Mouse (Mus musculus) neutrophil, adult 5-6 weeks (primary cell): ENCODE data around the gene Adamts4. TPM values are rescaled to one million over a fixed set of nuclear protein-coding genes. Genes with fewer than 3 reads are reported as not detected.
A peak's percentile ranks its signal among the peaks of the same experiment; 100 is the strongest.

ENCODE experiments used
- ATAC-seq: fragments of 151-379, 151-347 bp; 2 replicates; pipeline ENCODE4 v1.8.0; 2017; ENCODE audit warnings: mild to moderate bottlenecking, moderate TSS enrichment; ENCODE audit not compliant: insufficient number of reproducible peaks, poor library complexity, low FRiP score, severe bottlenecking; ENCODE audit errors: extremely low read depth
- total RNA-seq: library from RNA; stranded (forward); fragments of 200-1000 nt; gene quantifications from 2 replicates; pipeline ENCODE4 v1.2.3, GENCODE M21; 2017

The Adamts4 gene
- 0.12 TPM in 1 of 2 replicates, not detected in the other for total RNA-seq

DNA sequence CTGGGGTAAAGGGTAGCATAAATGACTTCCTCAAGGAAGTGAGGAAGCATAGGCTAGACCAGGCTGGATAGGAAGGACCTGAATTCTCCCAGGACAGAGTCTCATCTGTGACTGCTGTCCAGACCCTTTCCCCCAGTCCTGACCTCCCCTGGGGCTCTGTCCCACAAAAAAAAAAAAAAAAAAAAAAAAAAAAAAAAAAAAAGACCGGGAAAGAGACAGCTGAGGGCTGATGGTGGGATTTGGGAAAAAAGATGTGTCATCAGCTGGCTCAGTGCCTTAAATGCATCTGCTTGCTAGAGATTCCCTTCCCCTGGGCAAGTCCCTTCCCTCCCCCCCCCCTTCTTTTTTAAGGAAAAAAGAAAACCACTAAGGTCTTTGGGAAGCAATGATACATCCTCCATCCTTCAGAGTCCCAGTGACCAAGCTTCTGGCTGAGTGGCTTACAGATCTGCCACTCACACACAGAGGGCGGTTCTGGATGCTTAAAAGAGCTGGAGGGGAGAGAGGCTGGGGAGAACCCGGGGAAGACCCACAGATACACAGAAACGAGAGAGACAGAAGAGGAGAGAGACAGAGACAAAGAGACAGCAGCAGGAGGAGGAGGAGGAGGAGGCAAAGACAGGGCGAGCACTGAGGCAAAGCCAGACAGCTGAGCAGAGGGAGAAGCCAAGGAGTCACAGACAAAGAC is at the start of gene Adamts4:
Gene Adamts4, plus strand, starts transcription at position 509 of the 688 bp plus-strand sequence.
- ATAC-seq: no peak

- no peak for ATAC-seq
Observed at GRCm38 (mm10) chr1:171200769-171201168, 49.5 kb upstream of the Adamts4 start.

DNA sequence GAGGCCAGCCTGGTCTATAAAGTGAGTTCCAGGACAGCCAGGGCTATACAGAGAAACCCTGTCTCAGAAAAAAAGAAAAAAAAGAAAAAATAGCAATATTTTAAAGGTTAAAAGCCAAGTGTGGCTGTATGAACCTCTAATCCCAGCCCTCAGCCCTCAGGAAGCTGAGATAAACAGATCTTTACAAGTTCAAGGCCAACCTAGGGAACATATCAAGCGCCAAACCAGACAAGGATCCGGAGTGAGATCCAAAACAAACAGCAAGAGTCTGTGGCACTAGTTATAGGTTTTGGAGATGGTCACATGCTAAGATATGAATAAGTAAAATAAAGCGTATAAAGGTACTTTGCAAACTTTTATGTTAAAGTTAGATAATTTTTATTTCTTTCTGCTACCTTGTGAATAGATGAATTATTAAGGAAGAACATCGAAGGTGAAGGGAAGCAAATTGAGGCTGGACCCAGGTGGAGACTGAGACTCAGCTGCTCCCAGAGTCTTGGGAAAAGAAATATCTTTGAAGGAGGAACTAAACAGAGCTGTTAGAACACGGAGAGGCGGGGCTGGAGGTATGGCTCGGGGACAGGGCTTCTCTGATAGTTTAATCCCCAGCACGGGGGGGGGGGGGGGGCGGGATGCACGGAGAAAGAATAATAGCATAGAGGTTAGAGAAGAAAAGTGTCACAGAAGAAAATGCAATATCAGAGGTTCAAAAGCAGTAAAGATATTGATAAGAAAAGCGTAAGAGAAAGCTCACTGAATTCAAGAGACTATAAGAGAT is 46.6 kb upstream of the Adamts4 start:
- no peak for ATAC-seq

- ATAC-seq: no peak
Observed at GRCm38 (mm10) chr1:171204249-171204644, 46.0 kb upstream of the Adamts4 start.

DNA sequence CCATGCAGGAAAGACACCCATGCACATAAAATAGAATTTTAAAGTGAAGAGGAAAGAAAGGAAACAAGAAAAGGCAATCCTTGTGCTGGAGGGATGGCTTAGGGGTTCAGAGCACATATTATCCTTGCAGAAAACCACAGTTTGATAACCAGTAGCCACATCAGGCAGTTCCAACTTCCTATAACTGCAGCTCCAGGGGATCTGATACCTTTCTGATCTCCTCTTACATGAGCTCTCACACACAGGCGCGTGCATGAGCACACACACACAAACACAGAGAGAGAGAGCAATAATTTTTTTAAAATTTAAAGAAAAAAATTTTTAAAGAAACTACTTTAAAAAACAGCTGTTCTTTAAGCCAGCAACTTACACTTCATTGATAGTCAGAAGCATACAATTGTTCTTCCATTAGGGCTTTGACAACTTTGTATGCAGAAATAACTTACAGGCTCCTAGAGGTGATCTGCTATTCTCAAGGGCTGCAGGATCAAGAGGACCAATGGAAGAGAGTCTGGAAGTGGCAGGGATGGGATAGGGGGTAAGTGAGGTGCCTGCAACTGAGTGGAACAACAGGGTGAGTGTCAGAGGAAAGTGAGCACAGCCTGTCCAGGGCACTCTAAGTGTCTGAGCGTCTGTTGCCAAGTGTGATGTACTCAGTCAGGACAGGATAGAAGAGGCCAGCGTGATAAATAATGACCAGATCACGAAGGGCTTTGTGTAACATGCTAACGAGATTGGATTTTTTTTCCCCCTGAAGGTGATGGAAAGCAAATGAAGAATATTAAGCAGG is 44.3 kb upstream of the Adamts4 start:
- no peak for ATAC-seq

GRCm38 (mm10) chr1:171209409-171209808 is 40.8 kb upstream of the Adamts4 start:
- no peak for ATAC-seq

DNA sequence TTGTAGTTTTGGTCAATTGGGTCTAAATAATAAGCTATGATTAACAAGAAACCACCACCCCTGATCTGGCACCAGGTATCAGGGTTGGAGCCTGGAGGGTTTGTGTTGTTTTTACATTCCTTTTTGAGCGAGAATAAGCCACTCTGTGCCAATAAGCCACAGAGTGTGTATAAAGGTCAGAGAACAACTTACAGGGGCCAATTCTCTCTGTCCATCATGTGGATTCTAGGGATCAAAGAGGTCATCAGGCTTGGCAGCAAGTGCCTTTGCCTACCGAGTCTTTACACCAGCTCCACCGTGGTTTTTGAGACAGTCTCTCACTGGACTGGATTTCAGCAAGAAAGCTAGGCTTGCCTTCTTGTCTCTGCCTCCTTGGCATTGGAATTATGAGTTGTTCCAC is 37.4 kb upstream of the Adamts4 start:
- ATAC-seq: no peak

DNA sequence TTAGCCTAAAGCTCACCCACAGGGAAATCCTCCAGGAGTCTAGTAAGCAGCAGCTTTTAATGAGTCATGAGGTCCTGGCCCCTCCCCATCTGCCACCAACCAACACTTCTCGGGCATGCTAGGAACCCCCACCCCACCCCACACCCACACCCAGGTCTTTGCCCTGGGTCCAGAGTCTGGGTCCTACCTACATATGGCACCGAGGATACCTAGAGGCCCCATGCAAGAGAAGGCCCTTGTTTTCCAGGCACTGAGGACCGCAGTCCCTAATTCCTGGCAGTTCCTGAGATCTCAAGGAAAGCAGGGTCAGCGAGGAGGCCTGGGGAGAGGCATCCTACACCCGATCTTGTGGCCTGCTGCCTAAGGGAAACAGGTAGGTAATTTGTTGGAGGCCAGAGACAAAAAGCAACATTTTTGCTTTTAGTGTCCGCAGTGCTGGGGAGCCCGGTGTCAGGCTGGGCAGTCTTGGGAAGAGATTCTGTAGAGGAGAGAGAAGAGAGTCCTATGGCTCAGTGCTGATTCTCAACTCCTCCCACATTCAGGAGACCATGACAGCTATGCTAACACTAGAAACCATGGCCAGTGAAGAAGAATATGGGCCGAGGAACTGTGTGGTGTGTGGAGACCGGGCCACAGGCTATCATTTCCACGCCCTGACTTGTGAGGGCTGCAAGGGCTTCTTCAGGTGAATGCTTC is 36.3 kb upstream of the Adamts4 start, which contains the start of gene Nr1i3:
Gene Nr1i3, plus strand, starts transcription at position 170 of the 696 bp plus-strand sequence.
- no peak for ATAC-seq

GRCm38 (mm10) chr1:171216241-171216955 is 33.8 kb upstream of the Adamts4 start:
- ATAC-seq: no peak

- ATAC-seq: peak; percentile 20; the same call in 1 of the 2 replicates
Observed at GRCm38 (mm10) chr1:171220871-171221270, 29.4 kb upstream of the Adamts4 start.

GRCm38 (mm10) chr1:171221281-171222193 is 28.7 kb upstream of the Adamts4 start:
- ATAC-seq: no peak

- peak; percentile 92 for ATAC-seq
Observed at GRCm38 (mm10) chr1:171222238-171223155, 27.7 kb upstream of the Adamts4 start, which contains the start of gene Tomm40l. TSS of gene Tomm40l (minus strand) at chr1:171222514.

DNA sequence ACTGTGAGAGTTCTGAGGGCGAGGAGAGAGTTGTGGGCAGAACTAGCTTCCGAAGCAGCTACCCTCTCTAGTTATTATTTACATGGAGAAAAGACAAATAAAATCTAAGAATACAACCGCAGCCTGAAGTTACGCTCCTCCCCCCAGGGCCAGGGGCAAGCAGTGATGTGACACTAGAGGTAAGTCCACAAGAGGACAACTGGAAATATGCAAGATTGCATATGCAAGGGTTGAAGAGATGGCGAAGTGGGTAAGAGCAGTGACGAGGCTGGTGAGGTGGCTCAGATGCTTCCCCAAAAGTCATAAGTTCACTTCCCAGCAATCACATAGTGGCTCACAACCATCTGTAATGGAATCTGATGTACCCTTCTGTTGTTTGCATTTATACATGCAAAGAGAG is 27.1 kb upstream of the Adamts4 start:
- ATAC-seq: no peak

- no peak for ATAC-seq
Observed at GRCm38 (mm10) chr1:171223796-171224195, 26.4 kb upstream of the Adamts4 start.

DNA sequence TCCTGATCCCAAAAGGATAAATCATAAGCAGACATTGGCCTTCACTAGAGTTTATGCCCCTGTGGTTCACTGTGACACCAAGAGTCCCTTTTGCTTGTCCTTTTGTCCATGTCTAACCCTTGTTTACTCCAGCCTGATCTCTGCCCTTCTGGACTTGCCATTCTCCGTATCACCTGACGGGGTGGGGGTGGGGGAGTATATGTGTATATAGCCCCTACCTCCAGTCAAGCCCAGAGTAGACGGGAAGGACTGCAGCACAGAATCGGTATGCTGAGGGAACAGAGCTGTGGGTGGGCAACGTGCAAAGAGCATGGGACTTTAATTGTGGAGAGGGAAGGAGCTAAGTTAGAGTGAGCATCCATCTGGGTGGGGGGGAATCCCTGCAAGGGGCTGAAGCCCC is 25.4 kb upstream of the Adamts4 start, which contains the start of gene Apoa2:
Gene Apoa2, plus strand, starts transcription at position 198 of the 400 bp plus-strand sequence.
- ATAC-seq: no peak

DNA sequence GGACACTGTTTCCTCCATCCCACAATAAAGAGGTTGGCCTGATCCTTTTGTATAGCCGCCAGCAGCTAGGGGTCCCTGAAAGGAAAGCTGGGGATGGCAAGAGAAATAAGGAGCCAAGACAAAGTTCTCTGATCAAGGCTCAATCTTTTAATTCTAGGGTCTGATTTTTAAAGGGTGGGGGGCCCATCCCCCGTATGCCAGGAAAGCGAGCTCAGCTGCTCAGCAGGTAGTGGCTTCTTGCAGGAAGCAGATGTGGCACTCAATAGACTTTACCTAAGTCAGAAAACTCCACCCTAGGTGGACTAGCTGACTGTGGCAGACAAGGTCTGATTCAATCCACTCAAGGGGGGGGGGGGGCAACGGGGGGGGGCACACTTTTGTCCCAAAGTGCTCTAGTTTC is 23.4 kb upstream of the Adamts4 start:
- ATAC-seq: no peak
